Mouse (Mus musculus) testis, postnatal 10 days (tissue): ENCODE measurements around the gene Ier2.
"Not testable (repeated sequence)": the region's sequence is repeated elsewhere in the genome, so short reads cannot be mapped to it uniquely, and the experiment has no call there.

Experiments used
- DNase-seq: peaks from one replicate; pipeline ENCODE4 v3.0.0; 2021; ENCODE audit warnings: low spot score

Ier2 gene

GRCm38 (mm10) chr8:84639162-84640009 is 23.3 kb downstream of the Ier2 start:
- DNase-seq, result peak; percentile 95

DNA sequence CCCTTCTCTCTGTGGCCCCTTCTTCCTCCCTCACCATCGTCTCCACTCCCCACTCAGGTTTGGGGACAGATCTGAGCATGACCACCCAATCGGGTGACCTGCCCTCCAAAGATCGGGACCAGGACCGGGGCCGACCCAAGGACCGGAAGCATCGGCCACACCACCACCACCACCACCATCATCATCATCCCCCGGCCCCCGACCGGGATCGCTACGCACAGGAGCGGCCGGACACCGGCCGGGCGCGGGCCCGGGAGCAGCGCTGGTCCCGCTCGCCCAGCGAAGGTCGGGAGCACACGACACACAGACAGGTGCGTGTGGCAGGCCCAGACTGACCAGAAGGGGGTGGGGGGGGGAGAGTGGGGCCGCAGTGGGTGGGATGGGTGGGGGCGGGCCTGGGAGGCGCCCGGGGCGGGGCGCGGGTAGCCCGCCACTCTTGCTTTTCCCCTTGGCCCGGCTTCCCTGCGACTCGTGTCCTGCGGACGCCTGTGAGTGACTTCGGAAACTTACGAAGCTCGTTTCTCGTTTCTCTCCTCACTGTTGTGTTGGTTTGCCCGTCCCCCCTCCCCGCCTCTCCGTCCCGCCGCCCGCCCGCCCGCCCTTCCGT is 24.0 kb downstream of the Ier2 start:
- DNase-seq, result peak; percentile 70

- no peak for DNase-seq
Measured at GRCm38 (mm10) chr8:84637946-84638554, 24.6 kb downstream of the Ier2 start.

- no peak for DNase-seq
Measured at GRCm38 (mm10) chr8:84636051-84636691, 26.5 kb downstream of the Ier2 start.

GRCm38 (mm10) chr8:84635397-84636050 is 27.1 kb downstream of the Ier2 start:
- no peak for DNase-seq

DNA sequence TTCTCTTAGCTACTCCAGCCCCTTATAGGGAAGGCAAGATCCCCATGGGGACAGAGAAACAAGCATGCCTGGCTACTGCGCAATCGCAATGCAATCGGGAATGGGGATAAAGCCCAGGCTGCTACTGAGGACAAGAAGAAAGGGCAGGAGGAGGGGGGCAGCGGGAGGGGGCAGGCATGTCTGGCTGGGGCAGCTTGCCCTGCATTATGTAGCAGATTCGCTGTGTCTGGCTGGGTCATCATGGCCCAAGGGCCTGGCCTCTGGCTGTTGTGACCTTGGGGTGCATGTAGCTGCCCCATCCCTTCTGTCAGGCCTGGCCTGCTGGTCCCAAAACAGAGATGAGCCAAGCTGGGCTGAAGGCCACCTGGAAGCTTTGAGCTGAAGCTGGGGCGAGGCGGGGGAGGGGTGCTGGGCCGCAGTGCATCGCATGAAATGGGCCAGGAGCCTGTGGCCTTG is 27.8 kb downstream of the Ier2 start:
- DNase-seq, result peak; percentile 78

DNA sequence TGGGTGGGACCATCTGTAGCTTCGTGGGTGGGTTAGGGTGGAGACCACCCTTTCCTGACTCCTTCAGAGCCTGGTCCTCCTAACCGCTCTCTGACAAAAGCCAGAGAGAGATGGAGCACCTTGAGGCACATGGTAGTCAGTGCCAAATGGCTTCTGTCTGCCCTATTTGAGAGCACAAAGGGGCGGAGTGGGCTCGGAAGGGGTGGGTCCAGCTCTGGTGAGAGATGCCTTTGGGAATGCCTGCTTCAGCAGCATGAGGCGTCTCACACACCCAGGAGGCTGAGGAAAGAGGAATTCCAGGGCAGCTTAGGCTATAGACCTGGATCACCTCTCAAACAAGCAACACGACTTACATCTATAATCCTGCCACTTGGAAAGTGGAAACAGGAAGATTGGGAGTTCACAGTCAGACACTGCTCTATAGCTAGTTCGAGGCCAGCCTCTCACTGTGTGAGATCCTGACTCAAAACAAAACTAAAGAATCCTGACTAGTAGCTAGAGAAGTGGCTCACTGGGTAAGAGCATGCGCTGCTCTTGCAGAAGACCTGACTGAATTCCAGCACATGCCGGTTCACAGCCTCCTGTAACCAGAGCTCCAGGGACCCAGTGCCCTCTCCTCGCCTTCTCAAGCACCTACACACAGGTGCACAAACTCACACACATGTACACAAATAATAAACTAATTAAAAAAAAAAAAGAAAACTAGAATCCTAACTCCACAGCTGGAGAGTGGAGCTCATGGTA is 28.6 kb downstream of the Ier2 start:
- no peak for DNase-seq

DNA sequence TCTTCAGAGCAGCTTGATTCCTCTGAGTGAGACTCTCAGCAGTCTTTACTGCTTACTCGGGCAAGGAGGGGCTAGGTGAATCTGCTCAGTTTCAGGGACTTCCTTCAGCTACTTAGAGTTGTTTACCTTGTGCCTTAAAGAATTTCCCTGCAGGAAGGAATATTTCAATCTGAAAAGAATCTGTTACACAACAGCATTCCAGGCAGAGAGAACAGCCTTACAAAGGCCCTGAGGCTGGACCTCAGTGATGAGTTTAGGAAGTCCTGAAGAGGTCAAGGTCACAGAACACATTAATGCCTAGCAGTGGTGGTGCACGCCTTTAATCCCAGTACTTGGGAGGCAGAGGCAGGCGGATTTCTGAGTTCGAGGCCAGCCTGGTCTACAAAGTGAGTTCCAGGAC is 30.8 kb downstream of the Ier2 start:
- no peak for DNase-seq

DNA sequence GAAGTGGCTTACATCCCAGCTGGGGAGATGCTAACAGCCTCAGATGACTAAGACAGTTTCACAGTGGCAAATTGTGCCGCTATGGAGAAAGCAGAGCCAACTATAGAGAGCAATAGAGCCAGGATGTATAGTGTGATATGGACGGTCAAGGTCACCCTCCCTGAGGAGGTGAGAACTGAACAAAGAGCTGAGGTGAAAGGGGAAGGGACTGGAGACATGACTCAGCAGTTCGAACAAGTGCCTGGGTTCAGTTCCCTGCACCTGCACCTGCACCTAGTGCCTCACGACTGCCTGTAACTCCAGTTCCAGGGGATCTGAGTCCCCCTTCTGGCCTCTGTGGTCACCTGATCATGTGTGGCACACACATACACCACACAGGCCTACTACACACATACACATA is 32.5 kb downstream of the Ier2 start:
- no peak for DNase-seq

- no peak for DNase-seq
Measured at GRCm38 (mm10) chr8:84629586-84629985, 33.1 kb downstream of the Ier2 start.

- DNase-seq, result not testable (repeated sequence)
Measured at GRCm38 (mm10) chr8:84623425-84623824, 39.2 kb downstream of the Ier2 start.

GRCm38 (mm10) chr8:84621102-84621625 is 41.5 kb downstream of the Ier2 start:
- DNase-seq, result no peak

- no peak for DNase-seq
Measured at GRCm38 (mm10) chr8:84617005-84617404, 45.6 kb downstream of the Ier2 start.

GRCm38 (mm10) chr8:84615666-84616485 is 46.8 kb downstream of the Ier2 start:
- no peak for DNase-seq

DNA sequence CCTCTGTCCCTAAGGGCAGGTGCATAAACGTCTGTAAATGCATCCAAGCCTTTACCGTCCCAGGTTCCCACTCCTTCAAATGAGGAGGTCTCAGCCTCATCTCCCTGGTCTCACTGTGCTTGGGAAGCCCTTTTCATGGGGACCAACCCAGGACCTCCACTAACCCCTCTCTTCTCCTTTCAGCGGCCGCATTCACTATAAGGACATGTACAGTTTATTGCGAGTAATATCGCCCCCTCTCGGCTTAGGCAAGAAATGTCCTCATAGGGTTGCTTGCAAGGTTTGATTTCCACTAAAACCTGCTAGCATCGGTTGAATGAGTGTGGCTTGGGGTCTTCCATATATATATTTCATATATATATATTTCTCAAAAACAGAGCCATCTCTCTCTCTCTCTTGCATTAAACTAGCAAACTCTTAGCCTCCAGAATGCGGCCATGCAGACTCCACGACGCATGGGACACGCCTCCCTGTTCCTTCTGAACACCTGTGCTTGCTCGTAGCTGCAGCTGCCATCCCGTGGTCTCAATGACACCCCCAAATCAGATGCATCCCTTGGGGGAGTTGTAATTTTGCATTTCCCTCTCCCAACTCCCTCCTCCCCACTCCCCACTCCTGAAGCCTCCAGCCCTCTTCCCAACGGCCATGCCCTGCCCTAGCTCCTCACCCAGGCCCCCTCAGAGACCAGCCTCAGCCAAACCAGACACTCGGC is 48.0 kb downstream of the Ier2 start:
- DNase-seq, result no peak
